Mouse (Mus musculus) cortical plate, adult 2 months (tissue): Measurements from ENCODE around the gene Arid5b.

Source experiments
- CTCF ChIP-seq: fragments of 200-500 bp; IDR thresholded peaks from 2 replicates; pipeline ENCODE4 v1.5.1; 2011; ENCODE audit warnings: mild to moderate bottlenecking, control low read depth, low read length; ENCODE audit not compliant: insufficient read depth; ENCODE audit errors: extremely low read depth
- POLR2A ChIP-seq: fragments of 200-500 bp; IDR thresholded peaks from 2 replicates; pipeline ENCODE4 v1.6.1; 2011; ENCODE audit warnings: mild to moderate bottlenecking, low read length, control low read depth; ENCODE audit not compliant: insufficient read depth; ENCODE audit errors: extremely low read depth

GRCm38 (mm10) chr10:68173634-68174033 is 104.9 kb downstream of the Arid5b start:
- TF ChIP-seq CTCF (no peak), POLR2A (no peak)
